Mouse (Mus musculus) olfactory bulb, adult 2 months (tissue): ENCODE measurements around the gene Pcdh15.

Experiments used
- CTCF ChIP-seq: fragments of 200-500 bp; IDR thresholded peaks from 2 replicates; pipeline ENCODE4 v1.5.1; 2012; ENCODE audit warnings: low read depth, mild to moderate bottlenecking, low read length, moderate library complexity; ENCODE audit not compliant: insufficient read depth
- POLR2A ChIP-seq: fragments of 200-500 bp; IDR thresholded peaks from 2 replicates; pipeline ENCODE4 v1.6.1; 2012; ENCODE audit warnings: mild to moderate bottlenecking, low read depth, low read length, moderate library complexity; ENCODE audit not compliant: insufficient read depth

DNA sequence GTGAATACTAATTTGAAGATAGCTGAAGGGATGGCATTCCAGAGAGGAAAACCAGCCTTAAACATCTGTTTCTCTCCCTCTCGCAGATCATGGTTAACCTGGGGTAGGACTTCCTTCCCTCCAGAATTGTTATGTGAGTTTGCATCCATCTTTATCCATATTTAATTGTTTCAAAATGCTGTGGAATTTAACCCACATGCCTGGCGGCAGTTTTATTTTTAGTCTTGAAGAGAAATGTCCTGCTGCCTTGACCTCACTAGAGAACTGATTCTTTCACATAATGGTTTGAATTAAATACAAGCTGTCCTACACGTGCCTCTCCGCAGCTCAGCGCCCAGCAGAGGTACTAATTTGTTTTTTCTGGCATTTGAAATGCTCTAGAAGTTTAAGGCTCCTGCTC lies 1260.4 kb downstream of the Pcdh15 start:
- TF ChIP-seq CTCF (no peak), POLR2A (no peak)
